Mouse (Mus musculus) stomach, postnatal 0 days (tissue): ENCODE measurements at regions not wholly inside any gene's neighbourhood (a gene's known extent, or its start where the extent isn't known, plus 50 kb on each side); places are given as distances from the start of the nearest gene placed in this dataset.

Experiments used
- CTCF ChIP-seq: IDR thresholded peaks from 2 replicates; pipeline ENCODE4 v1.5.1; 2016; ENCODE audit warnings: antibody characterized with exemption, low read depth, mild to moderate bottlenecking, moderate library complexity
- EP300 ChIP-seq: optimal IDR thresholded peaks from 2 replicates; pipeline ENCODE3; 2016; ENCODE audit warnings: antibody characterized with exemption

- TF ChIP-seq CTCF = peak; percentile 48
- no peak for TF ChIP-seq EP300
These were observed 210.7 kb upstream of the Bmper start for GRCm38 (mm10) chr9:23012130-23012529.
